Mouse (Mus musculus): ENCODE measurements around the gene Kcnv2.

GRCm38 (mm10) chr19:27327569-27327968 is 5.2 kb downstream of the Kcnv2 start:
- TF ChIP-seq CTCF (IDR thresholded peaks at IDR 0.05; ENCODE audit: extremely low read depth, insufficient read depth, insufficient read length, insufficient replicate concordance) = no peak
- TF ChIP-seq POLR2A (IDR thresholded peaks at IDR 0.05; ENCODE audit: low read depth, low read length) = no peak

Data from spleen, adult 2 months (tissue).